Mouse (Mus musculus) heart, embryonic 15.5 days (tissue): ENCODE measurements around the gene Ptpn18. TPM values are rescaled to one million over a fixed set of nuclear protein-coding genes. Genes with fewer than 3 reads are reported as not detected.

ENCODE experiments used
- ATAC-seq: fragments of 200-750 bp; cut with Nextera tagmentation; replicated peaks from 2 replicates; pipeline ENCODE4 v1.8.0; 2017; ENCODE audit warnings: low read depth, moderate TSS enrichment; ENCODE audit not compliant: insufficient number of reproducible peaks, insufficient read depth, low FRiP score
- H3K27ac ChIP-seq: fragments of 300-500 bp; sonication (generic); 2 replicates; pipeline ENCODE4 v1.5.1; 2015; ENCODE audit warnings: mild to moderate bottlenecking, inconsistent platforms
- H3K27me3 ChIP-seq: fragments of 300-500 bp; sonication (generic); 2 replicates; pipeline ENCODE4 v1.6.1; 2015; ENCODE audit warnings: inconsistent platforms
- H3K36me3 ChIP-seq: fragments of 300-500 bp; sonication (generic); 2 replicates; pipeline ENCODE4 v1.6.1; 2015; ENCODE audit warnings: mild to moderate bottlenecking, inconsistent platforms
- H3K4me1 ChIP-seq: fragments of 300-500 bp; sonication (generic); replicated peaks from 2 replicates; pipeline ENCODE4 v1.6.1; 2015; ENCODE audit warnings: inconsistent platforms
- H3K4me2 ChIP-seq: fragments of 300-500 bp; sonication (generic); 2 replicates; pipeline ENCODE4 v1.6.1; 2015; ENCODE audit warnings: inconsistent platforms, mild to moderate bottlenecking, moderate library complexity
- H3K4me3 ChIP-seq: fragments of 300-500 bp; sonication (generic); 2 replicates; pipeline ENCODE4 v1.5.1; 2015; ENCODE audit warnings: mild to moderate bottlenecking, inconsistent platforms
- H3K9ac ChIP-seq: fragments of 300-500 bp; sonication (generic); 2 replicates; pipeline ENCODE4 v1.6.1; 2015; ENCODE audit warnings: mild to moderate bottlenecking, inconsistent platforms
- H3K9me3 ChIP-seq: fragments of 300-500 bp; sonication (generic); replicated peaks from 2 replicates; pipeline ENCODE4 v1.6.1; 2016; ENCODE audit warnings: inconsistent platforms
- WGBS: fragments of 180-500 bp; shearing (Covaris S2); methylation state at CpG from one replicate; pipeline ENCODE4 v1.1.7; 2015; ENCODE audit warnings: mixed read lengths; 5-methylcytosine and 5-hydroxymethylcytosine counted together
- microRNA-seq: library from miRNA; unstranded; fragments of <30 nt; microRNA quantifications from one replicate; pipeline ENCODE4, GENCODE M21; 2016
- polyA plus RNA-seq: library from polyadenylated mRNA; unstranded; fragments of >200 nt; fragmentation: Nextera tagmentation; extraction: Ambion mirVana; gene quantifications from 2 replicates; pipeline ENCODE4 v1.2.1, GENCODE M21; 2015

Ptpn18 gene
- polyA plus RNA-seq, 1 experiment from 2014 or later, result 12.0 TPM

GRCm38 (mm10) chr1:34518259-34518658 is 58.7 kb downstream of the Ptpn18 start:
- Histone ChIP-seq H3K4me1 (peaks cover 15% of the 10 kb centered on the region), H3K4me2 (no peak overlapping the region), H3K27me3 (no peaks in the 10 kb centered on the region), H3K9ac (no peak overlapping the region), H3K36me3 (no peaks in the 10 kb centered on the region), H3K4me3 (no peak overlapping the region), H3K27ac (no peak overlapping the region), H3K9me3 (no peaks in the 10 kb centered on the region)
- ATAC-seq, result no peak
- WGBS, result 61% methylated on average over 1 of the region's 1 CpGs

GRCm38 (mm10) chr1:34522205-34522849 is 62.8 kb downstream of the Ptpn18 start:
- no peak for ATAC-seq
- 40% methylated on average over 6 of the region's 6 CpGs for WGBS

GRCm38 (mm10) chr1:34522850-34523244 is 63.3 kb downstream of the Ptpn18 start:
- H3K27me3 ChIP-seq, result no peaks in the 10 kb centered on the region
- H3K36me3 ChIP-seq, result no peaks in the 10 kb centered on the region
- 29% methylated on average over 3 of the region's 3 CpGs for WGBS
- H3K27ac ChIP-seq, result 0 out of 2 replicates have a peak overlapping the region, but pooled peaks have one; percentile 34
- H3K9me3 ChIP-seq, result no peaks in the 10 kb centered on the region
- no peak overlapping the region for H3K9ac ChIP-seq
- no peak overlapping the region for H3K4me3 ChIP-seq
- peaks cover 15% of the 10 kb centered on the region for H3K4me1 ChIP-seq
- no peak overlapping the region for H3K4me2 ChIP-seq
- no peak for ATAC-seq

More at GRCm38 (mm10) chr1:34522205-34522849, 62.8 kb downstream of the Ptpn18 start:
- Histone ChIP-seq H3K27ac (0 out of 2 replicates have a peak overlapping the region, but pooled peaks have one; percentile 34), H3K4me2 (no peak overlapping the region), H3K9me3 (no peaks in the 10 kb centered on the region), H3K4me3 (no peak overlapping the region), H3K9ac (no peak overlapping the region), H3K27me3 (no peaks in the 10 kb centered on the region), H3K4me1 (peaks cover 15% of the 10 kb centered on the region), H3K36me3 (no peaks in the 10 kb centered on the region)

- no peak for ATAC-seq
- Histone ChIP-seq H3K4me3 (no peak overlapping the region), H3K9ac (no peak overlapping the region), H3K27ac (no peak overlapping the region), H3K4me2 (no peak overlapping the region), H3K4me1 (peaks cover 15% of the 10 kb centered on the region), H3K9me3 (no peaks in the 10 kb centered on the region), H3K27me3 (no peaks in the 10 kb centered on the region), H3K36me3 (no peaks in the 10 kb centered on the region)
- 85% methylated on average over 3 of the region's 3 CpGs for WGBS
Observed at GRCm38 (mm10) chr1:34523647-34524046, 64.1 kb downstream of the Ptpn18 start.

Small RNAs within 50 kb of the gene (microRNA-seq; reads per million reads assigned to microRNA genes)
- 3.4 reads per million, percentile 12 among the genes with 10 or more reads in this experiment for gene Mir5103

Other genes starting within 250 kb of the Ptpn18 start
- 41.4 and 44.3 TPM in 2 replicates for gene Ccdc115, start 20.1 kb upstream of the Ptpn18 start, polyA plus RNA-seq
- gene Imp4, start 19.9 kb upstream of the Ptpn18 start, polyA plus RNA-seq, result 50.2 and 63.2 TPM in 2 replicates
- gene Prss39, start 38.6 kb downstream of the Ptpn18 start, polyA plus RNA-seq, result not detected in 2 replicates
- gene Cfc1, start 75.9 kb downstream of the Ptpn18 start, polyA plus RNA-seq, result 0.18 TPM in 1 of 2 replicates, not detected in the other
- gene Prss40, start 101.2 kb downstream of the Ptpn18 start, polyA plus RNA-seq, result not detected in 2 replicates
- gene Amer3, start 119.9 kb downstream of the Ptpn18 start, polyA plus RNA-seq, result 0.04 and 0.19 TPM in 2 replicates